Mouse (Mus musculus): ENCODE data around the gene Gm15155. TPM values are rescaled to one million over a fixed set of nuclear protein-coding genes. Genes with fewer than 3 reads are reported as not detected.
A peak's percentile ranks its signal among the peaks of the same experiment; 100 is the strongest.

Gene Gm15155
- not detected for polyA plus RNA-seq (2021)

DNA sequence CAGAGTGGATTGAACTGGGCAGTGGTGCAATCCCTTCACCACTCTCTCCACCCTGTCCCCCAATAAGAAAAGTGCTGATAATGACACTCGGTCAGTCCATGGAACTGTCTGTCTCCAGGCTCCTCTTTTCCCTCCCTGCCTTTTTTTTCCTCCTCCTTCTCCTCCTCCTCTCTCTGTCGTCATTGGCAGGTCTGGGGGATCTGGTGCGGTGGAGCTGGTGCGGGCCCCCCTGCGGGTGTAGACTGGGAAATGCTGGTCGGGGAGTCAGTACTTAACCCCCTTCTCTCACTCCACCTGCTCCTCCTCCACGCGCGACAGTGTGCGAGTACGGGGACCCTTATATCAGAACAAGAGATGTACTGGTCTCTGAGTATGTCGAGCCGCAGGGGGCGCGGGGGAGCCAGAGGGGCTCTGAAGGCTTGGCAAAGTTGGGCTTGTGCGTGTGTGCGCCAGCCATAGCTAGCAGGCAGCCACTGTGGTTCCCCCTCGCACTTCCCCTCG, at the start of gene Gm15155:
Gm15155 (plus strand) TSS at position 401 of the 501 bp plus-strand sequence.
- peaks cover 18% of the 10 kb centered on the region for H3K27me3 ChIP-seq

DNA sequence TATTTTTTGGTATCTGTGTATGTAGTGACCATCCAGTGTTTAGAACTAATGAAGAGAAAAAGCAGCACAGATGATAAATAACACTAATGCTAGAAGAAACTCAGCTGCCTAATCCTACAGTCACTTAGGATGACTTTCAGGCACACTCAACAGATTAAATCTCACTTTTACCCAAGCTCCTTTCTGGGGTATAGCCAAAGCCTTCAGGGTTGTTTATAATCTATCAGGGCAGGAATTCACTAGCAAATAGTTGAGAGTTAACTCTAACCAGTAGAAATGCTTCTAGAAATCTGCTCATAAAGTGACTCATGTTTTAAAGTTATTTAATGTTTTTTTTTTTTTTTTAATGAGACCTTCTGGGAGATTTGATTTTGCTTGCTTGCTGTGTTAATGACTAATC, 44.8 kb upstream of the Gm15155 start:
- POLR2A ChIA-PET, result no interaction called here
- CTCF ChIA-PET, result interaction anchor here (2.1 kb wide), 1 partner anchor 12 kb away, joined by 4 read pairs; no protein-coding TSS in a partner anchor
- no peak for TF ChIP-seq CTCF (IDR thresholded peaks at IDR 0.05)
- ATAC-seq (no peak), DNase-seq (ENCODE audit: low read depth, low spot score) (no peak)
- in situ Hi-C loops (cut with MboI; ENCODE audit: low pct_unique_long_range_greater_than_20kb), result no loop called here
- peaks cover 32% of the 10 kb centered on the region for H3K27me3 ChIP-seq

More for the DNA sequence above, at the start of gene Gm15155:
- no peak for ATAC-seq
- TF ChIP-seq CTCF (IDR thresholded peaks at IDR 0.05), result no peak
- ChIA-PET POLR2A (no interaction called here), CTCF (no interaction called here)
- DNase-seq (ENCODE audit: low read depth, low spot score), result no peak
- in situ Hi-C loops (cut with MboI; ENCODE audit: low pct_unique_long_range_greater_than_20kb), result no loop called here

DNA sequence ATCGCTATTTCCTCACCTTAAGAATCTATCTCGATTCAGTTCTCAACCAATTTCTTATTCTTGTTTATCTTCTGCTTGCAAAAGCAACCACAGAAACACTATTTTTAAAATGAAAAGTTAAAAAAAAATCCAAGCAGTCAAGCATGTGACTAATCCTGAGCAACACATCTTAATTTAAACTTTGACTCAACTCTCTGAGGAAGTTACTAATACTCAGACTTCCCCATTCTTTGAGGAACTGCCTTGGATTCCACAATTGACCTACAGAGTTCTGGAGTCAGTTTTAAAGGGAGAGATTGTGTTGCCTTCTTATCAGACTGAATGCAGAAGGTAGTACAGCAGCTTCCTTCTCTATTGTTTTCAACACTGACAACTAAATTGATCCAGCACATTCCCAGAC, 40.0 kb upstream of the Gm15155 start:
- in situ Hi-C loops (cut with MboI; ENCODE audit: low pct_unique_long_range_greater_than_20kb), result no loop called here
- DNase-seq (ENCODE audit: low read depth, low spot score), result no peak
- H3K27me3 ChIP-seq, result peaks cover 26% of the 10 kb centered on the region
- ChIA-PET CTCF (no interaction called here), POLR2A (no interaction called here)
- ATAC-seq, result no peak
- no peak for TF ChIP-seq CTCF (IDR thresholded peaks at IDR 0.05)

DNA sequence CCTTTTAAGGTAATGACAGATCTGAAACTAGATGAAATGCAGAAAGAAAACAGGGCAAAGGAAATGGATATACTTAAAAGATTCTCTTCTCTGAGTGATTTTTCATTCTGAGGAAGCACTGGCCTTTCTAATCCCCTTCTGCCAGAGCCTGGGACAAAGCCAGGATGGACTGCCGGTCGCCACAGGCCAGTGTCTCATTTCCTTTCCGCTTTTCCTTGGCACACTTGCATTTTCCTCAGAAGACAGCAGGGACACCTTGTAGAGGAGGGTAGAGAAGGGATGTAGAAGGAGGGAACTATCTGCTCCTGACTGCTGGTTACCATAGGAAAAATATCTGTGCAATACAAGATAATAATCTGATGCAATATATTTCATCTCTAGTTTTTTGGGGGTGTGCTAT, 33.1 kb upstream of the Gm15155 start:
- no peak for ATAC-seq
- POLR2A ChIA-PET, result no interaction called here

DNA sequence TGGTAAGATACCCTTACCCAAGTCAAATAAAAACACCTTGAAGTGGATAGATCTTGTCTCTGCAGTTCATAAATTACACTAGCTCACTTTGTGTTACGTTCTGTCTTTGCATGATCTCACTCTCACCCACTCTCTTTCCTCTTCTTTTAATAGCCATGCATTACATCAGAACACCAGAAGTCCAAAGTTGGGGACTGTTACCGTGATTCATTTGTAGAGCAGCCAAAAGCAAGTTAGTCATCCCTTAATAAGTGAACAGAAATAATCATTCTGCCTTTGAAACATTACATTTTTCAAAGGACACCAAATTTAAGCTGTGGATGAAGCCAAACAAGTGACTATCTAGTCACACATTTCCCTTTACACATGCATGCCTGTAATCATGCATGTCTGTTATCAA, 32.1 kb upstream of the Gm15155 start:
- ATAC-seq, result peak; percentile 90
- TF ChIP-seq CTCF (IDR thresholded peaks at IDR 0.05), result no peak
- CTCF ChIA-PET, result interaction anchor here (1.7 kb wide), 1 partner anchor 10 kb away, joined by 5 read pairs; no protein-coding TSS in a partner anchor
- H3K27me3 ChIP-seq, result peaks cover 9% of the 10 kb centered on the region
- DNase-seq (ENCODE audit: low read depth, low spot score), result peak; percentile 15
- POLR2A ChIA-PET, result no interaction called here
- in situ Hi-C loops (cut with MboI; ENCODE audit: low pct_unique_long_range_greater_than_20kb), result no loop called here

More for the DNA sequence above, 33.1 kb upstream of the Gm15155 start:
- in situ Hi-C loops (cut with MboI; ENCODE audit: low pct_unique_long_range_greater_than_20kb), result no loop called here
- no peak for TF ChIP-seq CTCF (IDR thresholded peaks at IDR 0.05)
- CTCF ChIA-PET, result interaction anchor here (1.7 kb wide), 2 partner anchors 9 to 13 kb away, joined by 4 to 5 read pairs; no protein-coding TSS in a partner anchor
- peaks cover 9% of the 10 kb centered on the region for H3K27me3 ChIP-seq
- no peak for DNase-seq (ENCODE audit: low read depth, low spot score)

DNA sequence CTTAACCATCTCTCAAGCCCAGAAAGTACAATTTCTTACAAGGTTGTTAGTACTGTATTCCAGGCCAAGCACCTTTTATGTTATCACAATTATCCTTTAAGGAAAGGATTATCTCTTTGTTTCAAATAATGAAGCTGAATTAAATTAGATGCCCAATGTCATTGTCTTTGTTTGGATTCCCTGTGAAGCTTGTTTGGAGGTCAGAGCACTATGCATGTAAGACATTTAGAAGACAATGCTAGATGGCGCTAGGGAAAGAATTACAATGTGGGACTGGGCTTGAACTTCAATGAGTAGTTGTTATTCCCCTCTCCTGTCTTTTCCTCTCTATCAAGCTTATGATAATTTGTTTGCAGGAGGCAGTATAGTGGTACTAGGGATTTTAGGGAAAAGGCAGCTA, 29.9 kb upstream of the Gm15155 start:
- ChIA-PET POLR2A (no interaction called here), CTCF (no interaction called here)
- DNase-seq (ENCODE audit: low read depth, low spot score) (no peak), ATAC-seq (no peak)
- TF ChIP-seq CTCF (IDR thresholded peaks at IDR 0.05), result no peak
- in situ Hi-C loops (cut with MboI; ENCODE audit: low pct_unique_long_range_greater_than_20kb), result no loop called here
- peaks cover 12% of the 10 kb centered on the region for H3K27me3 ChIP-seq

DNA sequence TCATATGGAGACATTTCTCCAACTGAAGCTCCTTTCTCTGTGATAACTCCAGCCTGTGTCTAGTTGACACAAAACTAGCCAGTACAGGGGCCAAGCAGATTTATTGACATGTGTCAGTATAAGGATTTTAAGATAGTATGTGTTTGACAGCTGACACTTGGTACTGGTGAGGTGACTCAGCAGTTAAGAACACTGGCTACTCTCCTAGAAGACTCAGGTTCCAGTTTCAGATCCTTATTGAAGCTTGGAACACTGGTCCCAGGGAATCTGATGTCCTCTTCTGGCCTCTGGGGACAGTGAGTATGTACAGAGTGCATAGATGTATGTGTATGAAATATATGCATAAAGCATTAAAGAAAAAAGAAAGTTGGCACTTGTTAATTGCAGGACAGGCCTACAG, 28.2 kb upstream of the Gm15155 start:
- ATAC-seq, result no peak
- TF ChIP-seq CTCF (IDR thresholded peaks at IDR 0.05), result no peak
- CTCF ChIA-PET, result no interaction called here

DNA sequence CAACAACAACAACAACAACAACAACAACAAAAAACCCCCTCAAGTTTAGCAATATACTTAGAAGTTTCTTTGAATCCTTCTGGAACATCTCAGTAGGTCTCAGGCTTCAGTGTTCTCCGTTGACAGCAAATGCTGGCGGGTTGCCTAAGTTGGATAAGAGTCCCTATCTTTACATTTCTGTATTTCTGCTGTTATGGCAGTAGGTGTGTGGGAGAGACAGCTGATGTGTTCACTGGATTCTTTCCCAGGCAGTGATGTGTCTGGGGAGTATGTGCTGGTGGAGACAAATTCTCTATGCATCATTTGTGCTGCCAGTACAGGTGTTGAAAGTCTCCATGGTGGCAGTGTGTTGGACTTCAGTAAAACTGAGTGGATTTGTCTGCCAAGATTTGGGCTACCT, 23.3 kb upstream of the Gm15155 start:
- ChIA-PET POLR2A (no interaction called here), CTCF (no interaction called here)
- ATAC-seq (no peak), DNase-seq (ENCODE audit: low read depth, low spot score) (no peak)
- H3K27me3 ChIP-seq, result peaks cover 26% of the 10 kb centered on the region
- TF ChIP-seq CTCF (IDR thresholded peaks at IDR 0.05), result no peak
- in situ Hi-C loops (cut with MboI; ENCODE audit: low pct_unique_long_range_greater_than_20kb), result no loop called here

More for the DNA sequence above, 28.2 kb upstream of the Gm15155 start:
- POLR2A ChIA-PET, result no interaction called here
- DNase-seq (ENCODE audit: low read depth, low spot score), result no peak
- H3K27me3 ChIP-seq, result peaks cover 12% of the 10 kb centered on the region
- in situ Hi-C loops (cut with MboI; ENCODE audit: low pct_unique_long_range_greater_than_20kb), result no loop called here

DNA sequence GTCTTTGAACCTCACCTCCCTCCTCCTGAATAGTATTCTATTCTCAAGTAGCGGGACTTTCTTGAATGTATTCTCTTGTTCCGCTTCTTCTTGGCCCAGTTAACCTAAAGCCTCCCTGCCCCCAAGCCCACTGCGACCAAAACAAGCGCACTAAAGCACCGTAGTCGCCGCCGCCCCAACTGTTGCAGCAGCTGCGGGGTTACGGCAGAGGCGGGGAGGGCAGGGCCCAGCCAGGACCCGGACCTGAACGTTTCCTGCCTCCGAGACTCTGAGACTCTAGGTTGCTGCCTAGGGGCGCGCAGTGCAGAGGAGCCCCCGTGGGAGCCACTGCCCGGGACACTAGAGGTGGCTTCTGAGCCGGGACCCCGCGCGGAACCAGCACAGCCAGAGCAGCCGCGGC, 2.0 kb upstream of the Gm15155 start:
- no peak for DNase-seq (ENCODE audit: low read depth, low spot score)
- H3K27me3 ChIP-seq, result peaks cover 18% of the 10 kb centered on the region
- in situ Hi-C loops (cut with MboI; ENCODE audit: low pct_unique_long_range_greater_than_20kb), result no loop called here
- ChIA-PET POLR2A (no interaction called here), CTCF (no interaction called here)
- no peak for TF ChIP-seq CTCF (IDR thresholded peaks at IDR 0.05)
- no peak for ATAC-seq

DNA sequence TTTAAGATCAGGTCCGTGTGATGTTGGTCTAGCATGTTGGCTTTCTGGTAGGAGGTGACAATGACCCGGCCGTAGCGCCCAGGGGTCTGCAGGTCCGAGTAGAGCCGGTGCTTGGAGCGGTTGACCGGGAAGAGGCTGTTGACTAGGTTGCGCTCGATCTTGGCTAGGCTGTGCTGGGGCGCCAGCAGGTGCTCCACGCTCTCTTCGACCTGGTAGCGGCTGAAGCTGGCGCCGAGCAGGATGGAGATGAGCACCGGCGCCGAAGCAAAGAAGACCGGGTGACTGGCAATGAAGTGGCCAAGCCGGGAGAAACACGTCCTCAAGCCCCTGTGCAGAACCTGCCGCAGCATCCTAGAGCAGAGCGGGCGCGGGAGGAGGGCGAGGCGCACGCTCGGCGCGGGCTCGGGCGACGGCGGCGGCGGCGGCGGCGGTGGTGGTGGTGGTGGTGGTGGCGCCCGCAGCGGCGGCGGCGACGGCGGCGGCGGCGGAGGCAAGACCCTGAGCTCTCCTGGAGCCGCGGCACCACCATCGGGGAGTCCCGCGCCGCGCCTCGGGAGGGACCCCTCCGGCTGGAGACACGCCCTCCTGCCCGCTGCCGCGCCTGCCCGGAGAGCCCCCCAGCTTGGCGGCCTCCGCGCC, 1.5 kb upstream of the Gm15155 start:
- ATAC-seq, result peak; percentile 27
- in situ Hi-C loops (cut with MboI; ENCODE audit: low pct_unique_long_range_greater_than_20kb), result no loop called here
- H3K27me3 ChIP-seq, result peaks cover 24% of the 10 kb centered on the region
- TF ChIP-seq CTCF (IDR thresholded peaks at IDR 0.05), result no peak
- DNase-seq (ENCODE audit: low read depth, low spot score), result no peak
- CTCF ChIA-PET, result no interaction called here
- POLR2A ChIA-PET, result no interaction called here

DNA sequence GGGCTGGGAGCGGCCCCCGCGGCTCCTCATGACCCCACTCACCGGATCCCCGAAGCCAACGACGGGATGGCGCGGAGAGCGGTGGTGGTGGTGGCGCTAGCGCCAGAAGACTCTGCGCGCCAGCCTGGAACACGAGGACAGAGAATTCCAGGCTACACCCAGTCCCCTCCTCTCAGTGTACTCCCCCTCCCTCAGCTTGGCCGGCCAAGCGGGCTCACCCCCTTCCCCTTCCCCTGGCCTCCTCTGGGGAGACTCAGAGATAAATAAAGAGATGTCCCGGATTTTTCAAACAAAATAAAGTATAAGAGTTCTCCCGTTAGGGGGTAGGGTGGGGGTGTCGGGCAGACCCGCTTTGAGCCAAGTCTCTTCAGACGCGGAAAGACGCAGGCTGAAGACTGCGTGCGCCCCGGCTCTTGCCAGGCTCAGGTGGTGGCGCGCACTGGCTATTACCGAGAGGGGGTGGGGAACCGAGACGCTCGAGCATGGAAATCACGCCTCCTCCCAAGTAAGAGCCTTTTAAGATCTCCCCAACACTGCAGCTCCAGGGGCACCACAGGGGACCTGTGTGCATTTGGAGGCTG, 750 bp upstream of the Gm15155 start, which contains the start of gene Ptchd1:
Ptchd1 (minus strand) TSS at position 114 of the 581 bp plus-strand sequence.
- H3K27me3 ChIP-seq, result peaks cover 22% of the 10 kb centered on the region
- no peak for ATAC-seq
- in situ Hi-C loops (cut with MboI; ENCODE audit: low pct_unique_long_range_greater_than_20kb), result no loop called here
- no peak for DNase-seq (ENCODE audit: low read depth, low spot score)
- no peak for TF ChIP-seq CTCF (IDR thresholded peaks at IDR 0.05)
- ChIA-PET CTCF (no interaction called here), POLR2A (no interaction called here)

All from Patski (cell line).